Mouse (Mus musculus): ENCODE measurements around the gene Sp140.

Gene Sp140

GRCm38 (mm10) chr1:85664266-85664665 is 64.1 kb downstream of the Sp140 start:
- H3K27me3 ChIP-seq (ENCODE audit: insufficient read depth, low read length) = no peaks in the 10 kb centered on the region
- TF ChIP-seq POU5F1 (IDR thresholded peaks at IDR 0.05; ENCODE audit: borderline replicate concordance, low read length) (no peak), CTCF (conservative IDR thresholded peaks at IDR 0.05; ENCODE audit: low read length) (no peak), NANOG (IDR thresholded peaks at IDR 0.05; ENCODE audit: borderline replicate concordance, low read length) (no peak)
- H3K36me3 ChIP-seq (ENCODE audit: insufficient read depth, low read length) = no peaks in the 10 kb centered on the region
- no peaks in the 10 kb centered on the region for H3K4me1 ChIP-seq (replicated peaks; ENCODE audit: low read depth, low read length)
- no peaks in the 10 kb centered on the region for H3K9me3 ChIP-seq (ENCODE audit: low read length)
- no peak overlapping the region for H3K4me3 ChIP-seq (replicated peaks; ENCODE audit: low read length)

- Histone ChIP-seq H3K36me3 (ENCODE audit: insufficient read depth, low read length) (no peaks in the 10 kb centered on the region), H3K9me3 (ENCODE audit: low read length) (peaks cover 8% of the 10 kb centered on the region), H3K4me3 (replicated peaks; ENCODE audit: low read length) (no peak overlapping the region), H3K4me1 (replicated peaks; ENCODE audit: low read depth, low read length) (peaks cover 5% of the 10 kb centered on the region; the same call in 1 of the 2 replicates), H3K27me3 (ENCODE audit: insufficient read depth, low read length) (no peaks in the 10 kb centered on the region)
- TF ChIP-seq POU5F1 (IDR thresholded peaks at IDR 0.05; ENCODE audit: borderline replicate concordance, low read length) (no peak), CTCF (conservative IDR thresholded peaks at IDR 0.05; ENCODE audit: low read length) (no peak), NANOG (IDR thresholded peaks at IDR 0.05; ENCODE audit: borderline replicate concordance, low read length) (no peak)
Observed at GRCm38 (mm10) chr1:85680226-85680625, 80.0 kb downstream of the Sp140 start.

- Histone ChIP-seq H3K4me1 (replicated peaks; ENCODE audit: low read depth, low read length) (no peaks in the 10 kb centered on the region), H3K27me3 (ENCODE audit: insufficient read depth, low read length) (no peaks in the 10 kb centered on the region), H3K36me3 (ENCODE audit: insufficient read depth, low read length) (no peaks in the 10 kb centered on the region), H3K9me3 (ENCODE audit: low read length) (peaks cover 8% of the 10 kb centered on the region), H3K4me3 (replicated peaks; ENCODE audit: low read length) (no peak overlapping the region)
- TF ChIP-seq CTCF (conservative IDR thresholded peaks at IDR 0.05; ENCODE audit: low read length) (no peak), NANOG (IDR thresholded peaks at IDR 0.05; ENCODE audit: borderline replicate concordance, low read length) (no peak), POU5F1 (IDR thresholded peaks at IDR 0.05; ENCODE audit: borderline replicate concordance, low read length) (no peak)
Observed at GRCm38 (mm10) chr1:85686666-85687065, 86.5 kb downstream of the Sp140 start.

- Histone ChIP-seq H3K9me3 (ENCODE audit: low read length) (peaks cover 8% of the 10 kb centered on the region), H3K36me3 (ENCODE audit: insufficient read depth, low read length) (no peaks in the 10 kb centered on the region), H3K4me1 (replicated peaks; ENCODE audit: low read depth, low read length) (no peaks in the 10 kb centered on the region), H3K27me3 (ENCODE audit: insufficient read depth, low read length) (no peaks in the 10 kb centered on the region), H3K4me3 (replicated peaks; ENCODE audit: low read length) (no peak overlapping the region)
- no peak for TF ChIP-seq CTCF (conservative IDR thresholded peaks at IDR 0.05; ENCODE audit: low read length)
- no peak for TF ChIP-seq NANOG (IDR thresholded peaks at IDR 0.05; ENCODE audit: borderline replicate concordance, low read length)
- TF ChIP-seq POU5F1 (IDR thresholded peaks at IDR 0.05; ENCODE audit: borderline replicate concordance, low read length) = no peak
Observed at GRCm38 (mm10) chr1:85687346-85687745, 87.2 kb downstream of the Sp140 start.

- no peak overlapping the region for H3K4me3 ChIP-seq (replicated peaks; ENCODE audit: low read length)
- no peaks in the 10 kb centered on the region for H3K27me3 ChIP-seq (ENCODE audit: insufficient read depth, low read length)
- H3K9me3 ChIP-seq (ENCODE audit: low read length) = no peaks in the 10 kb centered on the region
- TF ChIP-seq NANOG (IDR thresholded peaks at IDR 0.05; ENCODE audit: borderline replicate concordance, low read length) (no peak), CTCF (conservative IDR thresholded peaks at IDR 0.05; ENCODE audit: low read length) (no peak), POU5F1 (IDR thresholded peaks at IDR 0.05; ENCODE audit: borderline replicate concordance, low read length) (no peak)
- no peaks in the 10 kb centered on the region for H3K36me3 ChIP-seq (ENCODE audit: insufficient read depth, low read length)
- H3K4me1 ChIP-seq (replicated peaks; ENCODE audit: low read depth, low read length) = no peaks in the 10 kb centered on the region
Observed at GRCm38 (mm10) chr1:85690544-85690943, 90.4 kb downstream of the Sp140 start.

GRCm38 (mm10) chr1:85692281-85692680 is 92.1 kb downstream of the Sp140 start:
- no peaks in the 10 kb centered on the region for H3K36me3 ChIP-seq (ENCODE audit: insufficient read depth, low read length)
- H3K9me3 ChIP-seq (ENCODE audit: low read length) = no peaks in the 10 kb centered on the region
- no peak overlapping the region for H3K4me3 ChIP-seq (replicated peaks; ENCODE audit: low read length)
- no peaks in the 10 kb centered on the region for H3K4me1 ChIP-seq (replicated peaks; ENCODE audit: low read depth, low read length)
- no peaks in the 10 kb centered on the region for H3K27me3 ChIP-seq (ENCODE audit: insufficient read depth, low read length)
- no peak for TF ChIP-seq NANOG (IDR thresholded peaks at IDR 0.05; ENCODE audit: borderline replicate concordance, low read length)
- TF ChIP-seq CTCF (conservative IDR thresholded peaks at IDR 0.05; ENCODE audit: low read length) = no peak

GRCm38 (mm10) chr1:85693280-85693679 is 93.1 kb downstream of the Sp140 start:
- Histone ChIP-seq H3K9me3 (ENCODE audit: low read length) (no peaks in the 10 kb centered on the region), H3K4me1 (replicated peaks; ENCODE audit: low read depth, low read length) (no peaks in the 10 kb centered on the region), H3K27me3 (ENCODE audit: insufficient read depth, low read length) (no peaks in the 10 kb centered on the region), H3K36me3 (ENCODE audit: insufficient read depth, low read length) (no peaks in the 10 kb centered on the region), H3K4me3 (replicated peaks; ENCODE audit: low read length) (no peak overlapping the region)
- TF ChIP-seq CTCF (conservative IDR thresholded peaks at IDR 0.05; ENCODE audit: low read length) (no peak), POU5F1 (IDR thresholded peaks at IDR 0.05; ENCODE audit: borderline replicate concordance, low read length) (no peak), NANOG (IDR thresholded peaks at IDR 0.05; ENCODE audit: borderline replicate concordance, low read length) (no peak)

Measured in E14TG2a.4 (cell line).